Mouse (Mus musculus) left cerebral cortex, postnatal 10 days (tissue): ENCODE measurements around the gene Clcf1. TPM values are rescaled to one million over a fixed set of nuclear protein-coding genes. Genes with fewer than 3 reads are reported as not detected.

Experiments used
- DNase-seq, 2 experiments: peaks; one replicate each; pipeline ENCODE4 v3.0.0; 2021 to 2022; ENCODE audit warnings: low spot score in 2 of 2, mixed read lengths in 1 of 2; ENCODE audit errors: extremely low spot score in 1 of 2
- intact Hi-C: fragments of 180-260 bp; cut with DNase I; formaldehyde crosslinking; loops from one replicate; pipeline ENCODE4 v1.15.1; 2025
- microRNA-seq: library from miRNA; unstranded; fragments of <30 nt; microRNA quantifications from one replicate; pipeline ENCODE4 v1.2.0, GENCODE M21; 2022
- total RNA-seq, 2 experiments: library from RNA; stranded (reverse); gene quantifications; 2 replicates each; pipeline ENCODE4 v1.2.3; 2021

The Clcf1 gene
- total RNA-seq, 2 experiments from 2014 or later = 1.5 to 1.7 TPM

DNA sequence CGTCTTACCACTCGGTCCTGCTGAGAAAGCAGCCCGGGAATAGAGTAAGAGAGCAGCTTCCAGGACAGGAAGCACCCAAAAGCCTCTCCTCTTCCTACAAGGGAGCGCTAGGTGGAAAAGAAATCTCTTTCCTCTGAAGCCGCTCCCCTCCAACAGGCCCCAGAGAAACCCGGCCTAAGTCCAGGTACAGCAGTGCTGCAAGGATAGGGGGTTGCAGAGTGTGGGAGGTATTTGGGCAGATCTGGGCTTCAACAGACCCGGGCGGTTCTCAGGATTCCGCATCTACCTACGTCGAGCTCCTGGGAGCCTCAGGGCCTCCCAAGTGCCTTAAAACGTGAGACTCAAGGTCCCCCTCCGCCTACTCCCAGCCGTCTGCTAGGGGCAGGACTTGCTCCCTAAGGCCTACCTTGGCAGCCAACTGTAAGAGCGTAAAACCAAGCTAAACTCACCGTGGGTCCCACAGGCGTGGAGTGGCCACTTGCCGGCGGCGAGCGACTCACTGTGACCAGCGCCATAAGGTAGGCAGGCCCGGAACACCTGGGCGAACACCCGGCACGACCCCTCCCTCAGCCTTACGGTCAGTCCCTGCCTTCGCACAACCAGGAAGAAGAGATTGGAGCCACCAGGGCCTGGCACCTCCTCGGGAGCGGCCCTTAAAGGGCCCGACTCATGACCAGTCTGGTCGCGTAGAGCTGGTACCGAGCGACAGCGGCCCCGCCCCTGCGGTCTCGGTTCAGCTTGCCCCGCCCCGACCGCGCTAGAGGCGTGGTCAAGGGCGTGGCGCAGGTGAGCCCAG is 54.7 kb downstream of the Clcf1 start, which contains the start of gene Ssh3:
Gene Ssh3 (minus strand): TSS at position 615 of the 796 bp plus-strand sequence.
- intact Hi-C loops = no loop called here
- peak in 1 of 2 experiments; percentile 70 for DNase-seq

DNA sequence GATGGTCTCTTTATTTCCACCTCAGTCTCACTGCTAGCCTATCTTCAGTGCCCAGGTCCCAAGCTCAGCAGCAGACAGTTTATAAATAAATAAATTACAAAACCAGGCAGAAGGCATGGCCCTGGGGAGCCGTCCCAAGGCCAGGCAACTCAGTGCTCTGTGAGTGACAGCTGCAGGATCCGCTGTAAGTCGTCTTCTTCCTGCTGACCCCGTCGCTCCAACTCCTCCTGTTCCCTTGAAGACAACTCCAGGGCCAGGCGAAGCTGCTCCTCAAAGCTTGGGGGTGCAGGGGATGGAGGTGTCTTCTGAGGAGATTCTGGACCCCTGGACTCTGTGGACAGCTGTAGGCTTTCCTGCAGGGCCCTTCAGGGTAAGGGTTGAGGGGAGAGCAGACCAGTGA is 56.1 kb downstream of the Clcf1 start:
- no peak for DNase-seq

DNA sequence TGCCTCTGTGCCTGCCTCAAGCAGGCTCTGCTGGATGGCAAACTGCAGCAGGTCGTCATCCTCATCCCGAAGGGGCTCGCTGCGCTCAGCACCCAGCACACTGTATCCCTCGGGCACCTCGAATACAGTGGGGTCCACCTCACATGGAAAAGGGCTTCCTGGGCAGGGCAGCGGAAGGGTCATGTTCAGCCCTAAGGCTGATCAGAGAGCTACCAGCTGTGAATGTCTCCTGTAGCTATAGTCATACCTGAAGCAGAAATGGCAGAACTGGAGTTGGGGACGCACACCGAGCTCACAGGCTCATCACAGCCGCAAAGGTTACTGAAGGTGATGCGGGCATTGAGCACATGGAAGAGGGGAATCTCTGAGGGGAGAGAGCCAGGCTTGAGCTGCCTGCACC is 56.9 kb downstream of the Clcf1 start:
- intact Hi-C loops = no loop called here
- no peak for DNase-seq

More for the DNA sequence above, 56.1 kb downstream of the Clcf1 start:
- intact Hi-C loops = no loop called here

Small RNAs within 50 kb of the gene (microRNA-seq; reads per million reads assigned to microRNA genes)
- not detected for gene Gm26115
- gene Mir6985 = 9.8 reads per million, percentile 30 among the genes with 10 or more reads in this experiment

Other genes starting within 250 kb of the Clcf1 start
- gene Aldh3b2, start 241.9 kb upstream of the Clcf1 start, total RNA-seq = 1 to 10 TPM; 2.3 to 2.4 TPM
- 1 to 10 TPM; 1.7 to 1.8 TPM for gene Acy3, start 227.7 kb upstream of the Clcf1 start, total RNA-seq
- gene Tbx10, start 221.5 kb upstream of the Clcf1 start, total RNA-seq = not detected
- 10 to 100 TPM in 1 of 2 experiments, 1 to 10 TPM in 1; 9.7 to 11.2 TPM for gene Nudt8, start 213.7 kb upstream of the Clcf1 start, total RNA-seq
- 1 to 10 TPM in 1 of 2 experiments, under 1 TPM in 1; 0.81 to 1.4 TPM for gene Gm49405, start 213.6 kb upstream of the Clcf1 start, total RNA-seq
- gene Doc2g, start 210.9 kb upstream of the Clcf1 start, total RNA-seq = 1 to 10 TPM; 3.3 to 4.1 TPM
- 100 to 1,000 TPM; 209 to 221 TPM for gene Ndufv1, start 201.4 kb upstream of the Clcf1 start, total RNA-seq
- 100 to 1,000 TPM; 226 to 232 TPM for gene Gstp1, start 176.3 kb upstream of the Clcf1 start, total RNA-seq
- 10 to 100 TPM; 21.7 to 24.2 TPM for gene Gstp2, start 168.2 kb upstream of the Clcf1 start, total RNA-seq
- not detected for gene Gstp3, start 154.7 kb upstream of the Clcf1 start, total RNA-seq
- not detected for gene Cabp2, start 132.7 kb upstream of the Clcf1 start, total RNA-seq
- 10 to 100 TPM; 20.4 to 21.6 TPM for gene Cdk2ap2, start 117.1 kb upstream of the Clcf1 start, total RNA-seq
- gene Pitpnm1, start 114.2 kb upstream of the Clcf1 start, total RNA-seq = 100 to 1,000 TPM; 234 to 237 TPM
- 10 to 100 TPM; 74.2 to 83.5 TPM for gene Aip, start 88.4 kb upstream of the Clcf1 start, total RNA-seq
- gene Gpr152, start 74.5 kb upstream of the Clcf1 start, total RNA-seq = not detected
- under 1 TPM in 1 of 2 experiments, not detected in 1; 0.24 TPM for gene Cabp4, start 70.2 kb upstream of the Clcf1 start, total RNA-seq
- gene Coro1b, start 65.6 kb upstream of the Clcf1 start, total RNA-seq = 10 to 100 TPM; 80.4 to 92.7 TPM
- 1 to 10 TPM in 1 of 2 experiments, under 1 TPM in 1; 0.65 to 2.0 TPM for gene Ptprcap, start 60.6 kb upstream of the Clcf1 start, total RNA-seq
- 10 to 100 TPM; 34.1 to 35.0 TPM for gene Rps6kb2, start 50.9 kb upstream of the Clcf1 start, total RNA-seq
- 1 to 10 TPM; 3.1 to 3.5 TPM for gene Carns1, start 38.8 kb upstream of the Clcf1 start, total RNA-seq
- 1 to 10 TPM; 2.0 to 3.5 TPM for gene Tbc1d10c, start 23.0 kb upstream of the Clcf1 start, total RNA-seq
- gene Ppp1ca, start 22.2 kb upstream of the Clcf1 start, total RNA-seq = 100 to 1,000 TPM; 331 to 336 TPM
- 1 to 10 TPM; 8.9 to 9.3 TPM for gene Rad9a, start 12.6 kb upstream of the Clcf1 start, total RNA-seq
- gene AC109138.7, start 119 bp downstream of the Clcf1 start, total RNA-seq = not detected
- 10 to 100 TPM; 12.8 to 16.2 TPM for gene Pold4, start 17.7 kb downstream of the Clcf1 start, total RNA-seq
- 10 to 100 TPM; 49.5 to 55.1 TPM for gene Ssh3, start 54.9 kb downstream of the Clcf1 start, total RNA-seq
- gene Ankrd13d, start 68.9 kb downstream of the Clcf1 start, total RNA-seq = 10 to 100 TPM; 87.8 to 91.7 TPM
- gene Grk2, start 92.0 kb downstream of the Clcf1 start, total RNA-seq = 100 to 1,000 TPM; 146 to 154 TPM
- gene Kdm2a, start 184.0 kb downstream of the Clcf1 start, total RNA-seq = 10 to 100 TPM; 66.6 to 67.3 TPM
- gene Rhod, start 225.2 kb downstream of the Clcf1 start, total RNA-seq = 1 to 10 TPM in 1 of 2 experiments, under 1 TPM in 1; 0.95 to 1.7 TPM